Mouse (Mus musculus) CH12.LX (cell line): Measurements from ENCODE around the gene Asic2. TPM values are rescaled to one million over a fixed set of nuclear protein-coding genes. Genes with fewer than 3 reads are reported as not detected.

ENCODE experiments used
- DNase-seq: peaks from one replicate; pipeline ENCODE4 v3.0.0-alpha.2; 2013; ENCODE audit errors: extremely low read depth
- H3K27ac ChIP-seq: 2 replicates; pipeline ENCODE4 v1.5.1; 2012; ENCODE audit warnings: low read depth, mild to moderate bottlenecking, control low read depth, moderate library complexity; ENCODE audit not compliant: insufficient read depth
- H3K27me3 ChIP-seq: replicated peaks from 2 replicates; pipeline ENCODE3; 2012; ENCODE audit warnings: inconsistent platforms
- H3K36me3 ChIP-seq, 2 experiments: replicated peaks in 1 of 2; 2 replicates each; pipeline versions ENCODE3 to v1.6.1; 2012; ENCODE audit warnings: inconsistent platforms in 1 of 2, low read length in 1 of 2, mild to moderate bottlenecking in 1 of 2, mixed read lengths in 1 of 2, moderate library complexity in 1 of 2; ENCODE audit not compliant: control insufficient read depth in 1 of 2, insufficient read depth in 1 of 2
- H3K4me1 ChIP-seq, 2 experiments: 2 replicates each; pipeline ENCODE4 v1.6.1; 2012; ENCODE audit warnings: inconsistent platforms in 1 of 2, moderate library complexity in 1 of 2; ENCODE audit not compliant: insufficient read depth in 2 of 2, control insufficient read depth in 1 of 2
- H3K4me2 ChIP-seq: 2 replicates; pipeline ENCODE4 v1.6.1; 2012; ENCODE audit warnings: low read depth, mild to moderate bottlenecking, control low read depth; ENCODE audit not compliant: poor library complexity, insufficient read depth, severe bottlenecking
- H3K4me3 ChIP-seq, 3 experiments: fragments of 150-350 bp in 1 of 3; sonication (generic) in 1 of 3; replicated peaks in 1 of 3; 2 replicates each; pipeline versions ENCODE3 to v1.5.1; 2011 to 2012; ENCODE audit warnings: low read depth in 2 of 3, low read length in 2 of 3, mild to moderate bottlenecking in 2 of 3, moderate library complexity in 2 of 3, control low read depth in 1 of 3, improper control_type of control experiment in 1 of 3, inconsistent platforms in 1 of 3, mixed read lengths in 1 of 3; ENCODE audit not compliant: poor library complexity in 1 of 3
- H3K79me2 ChIP-seq: replicated peaks from 2 replicates; pipeline ENCODE4 v1.6.1; 2012; ENCODE audit warnings: mild to moderate bottlenecking, moderate library complexity; ENCODE audit not compliant: control insufficient read depth, poor library complexity, insufficient read depth, severe bottlenecking; ENCODE audit errors: extremely low read depth
- H3K9ac ChIP-seq: 2 replicates; pipeline ENCODE4 v1.6.1; 2012; ENCODE audit warnings: low read depth, mild to moderate bottlenecking, control low read depth, moderate library complexity; ENCODE audit not compliant: insufficient read depth
- H3K9me3 ChIP-seq: replicated peaks from 2 replicates; pipeline ENCODE3; 2012; ENCODE audit warnings: low read length, inconsistent platforms, mixed read lengths
- BHLHE40 ChIP-seq: IDR thresholded peaks from 2 replicates; pipeline ENCODE4 v1.6.1; 2011; ENCODE audit warnings: mild to moderate bottlenecking, low read depth, low read length, improper control_type of control experiment
- CHD1 ChIP-seq: IDR thresholded peaks from 2 replicates; pipeline ENCODE4 v1.6.1; 2012; ENCODE audit warnings: low read depth, low read length, improper control_type of control experiment, inconsistent platforms
- CTCF ChIP-seq, 2 experiments: IDR thresholded peaks in 1 of 2; conservative IDR thresholded peaks in 1 of 2; 2 replicates each; pipeline ENCODE4 v1.5.1; 2011 to 2012; ENCODE audit warnings: low read depth in 2 of 2, low read length in 2 of 2, improper control_type of control experiment in 1 of 2, inconsistent platforms in 1 of 2, mild to moderate bottlenecking in 1 of 2, moderate library complexity in 1 of 2
- GABPA ChIP-seq: IDR thresholded peaks from 2 replicates; pipeline ENCODE4 v1.6.1; 2012; ENCODE audit warnings: low read depth, low read length, improper control_type of control experiment, inconsistent platforms; ENCODE audit not compliant: insufficient replicate concordance
- HCFC1 ChIP-seq: IDR thresholded peaks from 2 replicates; pipeline ENCODE4 v1.6.1; 2012; ENCODE audit warnings: low read depth, mild to moderate bottlenecking, inconsistent platforms, low read length, improper control_type of control experiment
- IRF4 ChIP-seq: IDR thresholded peaks from 2 replicates; pipeline ENCODE4 v1.6.1; 2014; ENCODE audit warnings: low read depth, mild to moderate bottlenecking, inconsistent platforms, low read length, improper control_type of control experiment
- JUND ChIP-seq: conservative IDR thresholded peaks from 2 replicates; pipeline ENCODE4 v1.6.1; 2011; ENCODE audit warnings: low read depth, low read length, improper control_type of control experiment
- MAFK ChIP-seq: IDR thresholded peaks from 2 replicates; pipeline ENCODE4 v1.6.1; 2011; ENCODE audit warnings: low read length, improper control_type of control experiment; ENCODE audit not compliant: insufficient replicate concordance
- MAZ ChIP-seq: IDR thresholded peaks from 2 replicates; pipeline ENCODE4 v1.6.1; 2012; ENCODE audit warnings: low read depth, mild to moderate bottlenecking, inconsistent platforms, low read length, improper control_type of control experiment, moderate library complexity
- MYC ChIP-seq: IDR thresholded peaks from 2 replicates; pipeline ENCODE4 v1.6.1; 2011; ENCODE audit warnings: low read depth, mild to moderate bottlenecking, improper control_type of control experiment, low read length
- NRF1 ChIP-seq: IDR thresholded peaks from 2 replicates; pipeline ENCODE4 v1.6.1; 2014; ENCODE audit warnings: low read depth, mild to moderate bottlenecking, inconsistent platforms, low read length, improper control_type of control experiment, moderate library complexity
- POLR2A ChIP-seq: IDR thresholded peaks from 2 replicates; pipeline ENCODE4 v1.6.1; 2011; ENCODE audit warnings: low read depth, mild to moderate bottlenecking, improper control_type of control experiment, low read length
- POLR2AphosphoS2 ChIP-seq: IDR thresholded peaks from 2 replicates; pipeline ENCODE4 v1.6.1; 2011; ENCODE audit warnings: low read depth, low read length, improper control_type of control experiment
- RAD21 ChIP-seq: IDR thresholded peaks from 2 replicates; pipeline ENCODE4 v1.6.1; 2011; ENCODE audit warnings: low read depth, mild to moderate bottlenecking, low read length, improper control_type of control experiment, moderate library complexity
- SMC3 ChIP-seq: IDR thresholded peaks from 2 replicates; pipeline ENCODE4 v1.6.1; 2011; ENCODE audit warnings: low read depth, low read length, improper control_type of control experiment
- TBP ChIP-seq: conservative IDR thresholded peaks from 2 replicates; pipeline ENCODE4 v1.6.1; 2011; ENCODE audit warnings: low read depth, low read length, improper control_type of control experiment
- UBTF ChIP-seq: IDR thresholded peaks from 2 replicates; pipeline ENCODE4 v1.6.1; 2012; ENCODE audit warnings: low read depth, mild to moderate bottlenecking, inconsistent platforms, low read length, improper control_type of control experiment, moderate library complexity
- USF1 ChIP-seq: IDR thresholded peaks from 2 replicates; pipeline ENCODE4 v1.6.1; 2014; ENCODE audit warnings: low read depth, mild to moderate bottlenecking, inconsistent platforms, low read length, improper control_type of control experiment
- ZC3H11A ChIP-seq: IDR thresholded peaks from 2 replicates; pipeline ENCODE4 v1.6.1; 2012; ENCODE audit warnings: low read depth, mild to moderate bottlenecking, inconsistent platforms, low read length, improper control_type of control experiment
- ZKSCAN1 ChIP-seq: IDR thresholded peaks from 2 replicates; pipeline ENCODE4 v1.6.1; 2012; ENCODE audit warnings: low read depth, inconsistent platforms, low read length, improper control_type of control experiment, borderline replicate concordance
- ZNF384 ChIP-seq: IDR thresholded peaks from 2 replicates; pipeline ENCODE4 v1.6.1; 2012; ENCODE audit warnings: low read depth, low read length, improper control_type of control experiment, inconsistent platforms
- dilution Hi-C: fragments of 300-500 bp; cut with MboI; formaldehyde crosslinking; loops from 2 replicates; pipeline ENCODE4 v1.14.3; 2020; ENCODE audit warnings: low sequenced_read_pairs; ENCODE audit not compliant: extremely low pct_unique_long_range_greater_than_20kb, extremely low pct_ligation_motif_present
- in situ Hi-C: fragments of 300-500 bp; cut with MboI; formaldehyde crosslinking; loops from 3 replicates; pipeline ENCODE4 v1.14.3; 2019; ENCODE audit warnings: low sequenced_read_pairs, low pct_ligation_motif_present, low pct_unique_long_range_greater_than_20kb, mixed read lengths
- polyA plus RNA-seq: library from polyadenylated mRNA; unstranded; fragments of >175 nt; gene quantifications from 2 replicates; pipeline ENCODE4 v1.2.1, GENCODE M21; 2012; ENCODE audit warnings: low read depth; ENCODE audit not compliant: insufficient read length
- total RNA-seq, 2 experiments: library from RNA; depleted of rRNA; stranded (reverse); fragments of 300-350 nt in 1 of 2; fragments of >200 nt in 1 of 2; gene quantifications; 2 replicates each; pipeline ENCODE4 v1.2.3; 2012 to 2014

Asic2 gene
- total and polyA plus RNA-seq, 3 experiments = not detected

DNA sequence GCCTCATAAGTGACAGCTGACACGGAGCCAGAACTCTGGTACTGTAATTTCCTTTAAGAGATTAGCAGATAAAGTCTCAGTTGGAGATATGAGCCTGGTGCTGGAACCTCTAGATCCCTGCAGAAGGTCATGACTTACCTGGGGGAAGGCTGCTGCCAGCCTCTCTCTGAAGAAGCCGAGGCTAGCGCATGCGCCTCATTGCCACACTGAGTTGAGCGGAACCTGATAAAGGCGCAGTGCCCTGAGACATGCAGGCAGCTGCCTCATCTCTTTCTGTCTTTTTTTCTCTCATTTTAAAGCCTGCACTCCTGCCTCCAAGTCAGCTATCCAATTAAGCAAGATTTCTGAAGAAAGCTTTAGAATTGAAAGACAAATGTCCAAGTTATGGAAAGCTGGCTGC is 551.9 kb downstream of the Asic2 start:
- no peak overlapping the region for H3K9ac ChIP-seq
- peaks cover 99% of the 10 kb centered on the region for H3K27me3 ChIP-seq
- DNase-seq = no peak
- no peak overlapping the region for H3K4me2 ChIP-seq
- in situ Hi-C loops = no loop called here
- H3K9me3 ChIP-seq = no peaks in the 10 kb centered on the region
- H3K79me2 ChIP-seq = no peaks in the 10 kb centered on the region
- no peaks in the 10 kb centered on the region for H3K36me3 ChIP-seq
- dilution Hi-C loops = no loop called here
- no peak for TF ChIP-seq HCFC1
- TF ChIP-seq USF1 = no peak
- TF ChIP-seq TBP = no peak
- TF ChIP-seq UBTF = no peak
- no peak for TF ChIP-seq POLR2AphosphoS2
- no peak for TF ChIP-seq MAFK
- TF ChIP-seq GABPA = no peak
- TF ChIP-seq SMC3 = no peak
- TF ChIP-seq CHD1 = no peak
- TF ChIP-seq ZNF384 = no peak
- TF ChIP-seq JUND = no peak
- TF ChIP-seq RAD21 = no peak
- TF ChIP-seq NRF1 = no peak
- no peak for TF ChIP-seq ZC3H11A
- TF ChIP-seq IRF4 = no peak
- no peak for TF ChIP-seq MAZ
- no peak for TF ChIP-seq BHLHE40
- no peak for TF ChIP-seq CTCF (conservative IDR thresholded peaks at IDR 0.05 in 1 of 2, IDR thresholded peaks at IDR 0.05 in 1 of 2; ENCODE audit: low read depth in 2 of 2, low read length in 2 of 2)
- no peak for TF ChIP-seq POLR2A
- H3K4me3 ChIP-seq = no peak overlapping the region
- H3K27ac ChIP-seq = no peak overlapping the region
- H3K4me1 ChIP-seq = no peaks in the 10 kb centered on the region

DNA sequence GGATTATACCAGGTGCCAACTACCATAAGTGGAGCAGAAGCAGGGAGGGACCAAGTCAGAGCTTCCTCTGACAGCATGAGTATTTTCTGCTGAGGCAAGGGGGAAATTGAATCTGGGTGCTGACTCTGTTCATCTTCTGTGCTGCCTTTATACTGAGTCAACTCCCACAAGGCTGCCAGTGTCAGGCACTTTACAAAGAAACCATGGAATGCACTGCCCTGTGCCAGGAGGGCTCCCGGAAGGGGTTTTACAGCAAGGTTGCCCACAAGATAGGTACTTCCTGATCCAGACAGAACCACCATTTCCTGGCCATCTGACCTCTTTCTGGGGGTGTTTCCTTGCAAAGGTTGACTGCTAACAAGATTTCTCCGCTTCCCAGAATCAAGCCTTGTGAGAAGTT is 553.7 kb downstream of the Asic2 start:
- Histone ChIP-seq H3K79me2 (no peaks in the 10 kb centered on the region), H3K4me2 (no peak overlapping the region), H3K36me3 (no peaks in the 10 kb centered on the region), H3K4me1 (no peaks in the 10 kb centered on the region), H3K9ac (no peak overlapping the region), H3K27ac (no peak overlapping the region), H3K27me3 (peaks cover 92% of the 10 kb centered on the region), H3K9me3 (no peaks in the 10 kb centered on the region), H3K4me3 (no peak overlapping the region)
- in situ Hi-C loops = no loop called here
- no peak for DNase-seq
- TF ChIP-seq MYC = no peak
- no peak for TF ChIP-seq ZKSCAN1
- no peak for TF ChIP-seq ZC3H11A
- dilution Hi-C loops = no loop called here
